Mouse (Mus musculus) ovary, postnatal 36 days (tissue): ENCODE measurements at regions not wholly inside any gene's neighbourhood (a gene's known extent, or its start where the extent isn't known, plus 50 kb on each side); places are given as distances from the start of the nearest gene placed in this dataset.
A peak's percentile ranks its signal among the peaks of the same experiment; 100 is the strongest.

ENCODE experiments used
- DNase-seq: peaks from one replicate; pipeline ENCODE4 v3.0.0; 2022; ENCODE audit warnings: low spot score, mixed read lengths

DNA sequence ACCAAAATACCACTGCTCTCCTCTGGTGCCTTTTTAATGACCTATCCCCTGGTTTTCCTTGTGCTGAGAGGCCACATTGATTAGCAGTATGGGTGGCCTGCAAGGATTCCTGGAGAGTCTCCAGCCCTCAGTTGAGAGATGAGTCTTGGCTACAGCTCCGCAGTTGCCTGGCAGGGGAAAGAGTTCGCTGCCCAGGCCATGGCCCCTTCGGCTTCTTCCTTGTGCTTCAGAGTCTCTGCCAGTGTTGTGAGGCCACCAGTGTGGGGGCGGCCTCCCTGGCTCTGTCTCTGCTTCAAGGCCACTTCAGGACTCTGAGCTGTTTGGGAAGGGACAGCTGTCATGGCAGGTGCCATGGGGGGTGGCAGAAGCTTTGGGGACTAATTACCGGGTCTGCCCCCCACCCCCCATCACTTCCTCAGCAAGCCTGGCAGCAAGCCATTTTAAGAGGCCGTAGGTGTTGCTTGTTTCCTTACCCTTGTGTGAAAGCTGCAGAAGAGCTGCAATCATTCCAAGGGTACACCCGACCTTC is 85.8 kb upstream of the Gria1 start:
- peak; percentile 3 for DNase-seq

DNA sequence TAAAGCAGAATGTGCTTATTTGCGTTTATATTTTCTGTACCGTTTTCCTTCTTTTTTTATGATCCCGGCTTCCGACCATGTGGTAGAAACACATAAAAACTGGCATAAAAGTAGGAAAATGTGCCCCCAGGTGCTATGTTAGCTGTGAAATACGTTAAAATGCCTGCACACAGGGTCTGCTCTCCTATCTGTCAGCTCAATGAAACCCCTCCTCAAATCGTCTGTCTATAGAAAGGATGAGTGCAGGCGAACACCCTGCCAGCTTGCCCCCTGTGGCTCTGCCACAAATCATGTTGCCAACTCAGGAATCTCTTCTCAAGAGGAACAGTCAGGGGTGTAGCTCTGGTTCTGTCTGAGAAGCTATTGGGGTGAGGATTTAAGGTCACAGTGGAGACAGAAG is 78.4 kb upstream of the Gria1 start:
- DNase-seq: no peak

DNA sequence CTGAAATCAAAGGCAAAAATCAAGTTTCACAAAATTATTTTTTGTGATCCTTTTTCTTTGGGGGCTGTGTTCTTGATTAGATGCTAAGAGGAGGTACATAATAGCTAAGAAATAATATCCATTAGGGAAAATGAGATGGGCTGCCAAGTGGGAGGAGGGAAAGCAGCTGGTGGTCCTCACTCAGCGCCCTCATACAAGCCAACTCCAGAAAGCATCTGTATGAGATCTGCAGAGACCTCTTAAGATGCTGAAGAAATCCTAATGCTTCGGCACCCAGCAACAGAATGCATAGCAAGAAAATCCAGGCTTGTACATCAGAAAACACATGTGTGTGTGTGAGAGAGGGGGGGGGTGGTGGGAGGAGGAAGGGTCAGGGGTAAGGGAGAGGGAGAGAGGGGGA is 58.8 kb upstream of the Gria1 start:
- no peak for DNase-seq

DNA sequence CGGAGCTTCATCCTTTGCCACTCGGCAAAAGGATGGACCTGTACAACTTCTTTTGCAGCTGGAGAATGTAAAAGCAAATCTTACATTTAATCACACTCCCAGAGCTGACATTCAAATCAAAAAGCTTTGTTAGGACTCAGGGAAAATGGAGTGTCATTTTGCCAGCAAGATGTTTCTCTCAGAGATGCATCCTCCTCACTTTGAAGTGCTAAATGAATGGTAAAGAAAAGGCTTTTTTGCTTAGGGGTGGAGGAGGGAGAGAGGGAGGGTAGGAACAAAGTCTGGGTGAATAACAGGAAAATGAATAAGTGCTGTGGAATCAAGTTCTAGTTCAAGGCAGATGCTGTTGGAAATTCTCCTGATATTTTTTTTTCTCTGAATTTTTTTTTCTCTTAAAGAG is 53.4 kb upstream of the Gria1 start:
- no peak for DNase-seq
